Mouse (Mus musculus) v-Abl transformed pro-B cells (cell line): ENCODE data around the gene H60b.

Experiments used
- in situ Hi-C, 2 experiments: fragments of 400-800 bp; cut with MboI; formaldehyde crosslinking; loops; one replicate each; pipeline ENCODE4 v1.15.1; 2025; ENCODE audit not compliant: unreplicated experiment in 2 of 2

H60b gene

GRCm38 (mm10) chr10:22158310-22158999 lies at the start of gene H60b, which contains the start of gene Raet1e:
TSS of gene H60b (plus strand) at chr10:22158586.
TSS of gene Raet1e (plus strand) at chr10:22158569.
- in situ Hi-C loops, result loop anchor here in 1 of 2 experiments (5.0 to 10.0 kb wide), 2 partner anchors 121 to 126 kb away; no protein-coding TSS in a partner anchor

DNA sequence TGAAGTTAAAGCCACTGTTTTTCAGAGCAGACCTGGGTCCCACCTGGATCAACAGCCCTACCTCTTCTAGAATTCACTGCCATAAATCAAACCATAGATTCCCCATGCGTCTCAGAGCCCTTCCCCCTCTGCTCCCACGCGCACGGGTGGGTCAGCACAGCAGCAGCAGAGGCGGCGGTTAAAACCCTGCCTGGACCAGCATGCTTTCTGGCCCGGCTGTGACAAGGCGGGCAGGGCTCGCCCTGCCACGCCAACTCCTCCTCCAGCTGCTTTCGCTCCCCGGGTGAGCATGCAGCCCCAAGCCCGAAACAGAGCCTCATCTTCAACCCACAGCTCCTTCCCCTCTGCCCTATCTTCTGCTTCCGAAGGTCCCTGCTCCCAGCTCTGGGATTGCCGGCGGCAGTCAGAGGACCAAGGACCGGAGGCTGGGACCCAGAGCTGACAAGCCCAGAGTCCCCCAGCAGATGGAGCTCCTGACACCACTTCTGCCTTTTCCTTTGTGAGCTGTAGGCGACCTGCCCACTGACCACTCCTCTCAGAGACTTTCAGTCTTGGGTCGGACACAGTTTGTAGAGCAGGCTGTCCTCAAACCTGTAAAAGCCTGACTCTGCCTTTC lies 17.6 kb upstream of the H60b start:
- in situ Hi-C loops, result loop anchor here (10.0 kb wide), 2 partner anchors 164 to 334 kb away; no protein-coding TSS in a partner anchor

GRCm38 (mm10) chr10:22142194-22142593 lies 16.2 kb upstream of the H60b start:
- in situ Hi-C loops, result loop anchor here (10.0 kb wide), 2 partner anchors 163 to 333 kb away; no protein-coding TSS in a partner anchor

GRCm38 (mm10) chr10:22142926-22143325 lies 15.5 kb upstream of the H60b start:
- in situ Hi-C loops, result loop anchor here (10.0 kb wide), 2 partner anchors 162 to 332 kb away; no protein-coding TSS in a partner anchor

DNA sequence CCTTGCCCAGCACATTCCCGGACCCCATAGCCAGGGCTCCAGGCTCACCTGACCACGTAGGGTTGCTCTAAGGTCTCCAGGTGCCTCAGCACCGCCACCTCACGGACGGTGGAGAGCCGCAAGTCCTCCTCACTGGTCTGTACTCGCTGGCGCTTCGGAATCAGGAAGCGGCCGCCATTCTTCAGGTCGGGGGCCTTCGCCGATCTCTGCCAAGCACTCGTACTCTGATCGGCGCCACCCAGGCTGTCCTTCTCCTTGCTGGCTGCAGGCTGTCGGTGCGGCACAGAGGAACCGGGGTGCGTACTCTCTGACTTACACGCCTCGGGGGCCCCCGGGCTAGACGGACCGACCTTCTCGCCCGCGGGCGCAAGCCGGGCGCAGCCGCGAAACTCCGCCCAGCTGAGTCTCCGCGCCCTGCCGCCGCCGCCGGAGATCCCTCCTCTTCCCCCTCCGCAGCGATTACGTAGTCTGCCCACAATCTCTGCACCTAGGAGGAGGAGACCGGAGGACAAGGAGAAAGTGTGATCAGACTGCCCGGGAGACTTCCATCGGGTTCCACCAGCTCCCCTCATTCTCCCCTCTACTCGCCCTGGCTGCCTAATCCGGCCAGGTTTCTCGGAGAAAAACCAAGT lies 9.8 kb upstream of the H60b start:
- in situ Hi-C loops, result loop anchor here (10.0 kb wide), 2 partner anchors 156 to 326 kb away; no protein-coding TSS in a partner anchor

- in situ Hi-C loops, result loop anchor here (10.0 kb wide), 2 partner anchors 156 to 326 kb away; no protein-coding TSS in a partner anchor
Observed at GRCm38 (mm10) chr10:22149073-22149690, 9.2 kb upstream of the H60b start, which contains the start of gene E030030I06Rik. TSS of gene E030030I06Rik (minus strand) at chr10:22149270.

GRCm38 (mm10) chr10:22149691-22150465 lies 8.5 kb upstream of the H60b start:
- in situ Hi-C loops, result loop anchor here (10.0 kb wide), 3 partner anchors 135 to 325 kb away; no protein-coding TSS in a partner anchor

DNA sequence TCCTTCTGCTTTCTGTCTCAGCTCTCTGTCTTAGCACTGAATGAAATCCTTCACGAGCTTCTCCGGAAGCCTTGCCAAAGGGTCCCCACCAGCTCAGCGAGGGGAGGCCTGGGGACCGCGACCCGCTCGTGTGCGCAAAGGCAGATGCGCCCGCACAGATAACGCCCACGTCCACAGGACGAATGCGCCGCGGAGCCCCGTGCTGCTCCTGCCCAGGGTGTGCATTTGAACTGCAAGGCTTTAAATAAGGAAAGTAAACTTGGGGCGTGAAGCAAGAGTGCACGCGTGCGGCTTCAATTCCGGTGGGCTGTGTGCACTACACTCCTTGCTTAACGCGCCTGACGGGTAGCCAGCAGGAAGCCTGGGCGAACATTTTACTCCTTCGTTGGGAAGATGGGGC lies 7.8 kb upstream of the H60b start:
- in situ Hi-C loops, result loop anchor here in 1 of 2 experiments (10.0 kb wide), 1 partner anchor 134 kb away; no protein-coding TSS in a partner anchor

DNA sequence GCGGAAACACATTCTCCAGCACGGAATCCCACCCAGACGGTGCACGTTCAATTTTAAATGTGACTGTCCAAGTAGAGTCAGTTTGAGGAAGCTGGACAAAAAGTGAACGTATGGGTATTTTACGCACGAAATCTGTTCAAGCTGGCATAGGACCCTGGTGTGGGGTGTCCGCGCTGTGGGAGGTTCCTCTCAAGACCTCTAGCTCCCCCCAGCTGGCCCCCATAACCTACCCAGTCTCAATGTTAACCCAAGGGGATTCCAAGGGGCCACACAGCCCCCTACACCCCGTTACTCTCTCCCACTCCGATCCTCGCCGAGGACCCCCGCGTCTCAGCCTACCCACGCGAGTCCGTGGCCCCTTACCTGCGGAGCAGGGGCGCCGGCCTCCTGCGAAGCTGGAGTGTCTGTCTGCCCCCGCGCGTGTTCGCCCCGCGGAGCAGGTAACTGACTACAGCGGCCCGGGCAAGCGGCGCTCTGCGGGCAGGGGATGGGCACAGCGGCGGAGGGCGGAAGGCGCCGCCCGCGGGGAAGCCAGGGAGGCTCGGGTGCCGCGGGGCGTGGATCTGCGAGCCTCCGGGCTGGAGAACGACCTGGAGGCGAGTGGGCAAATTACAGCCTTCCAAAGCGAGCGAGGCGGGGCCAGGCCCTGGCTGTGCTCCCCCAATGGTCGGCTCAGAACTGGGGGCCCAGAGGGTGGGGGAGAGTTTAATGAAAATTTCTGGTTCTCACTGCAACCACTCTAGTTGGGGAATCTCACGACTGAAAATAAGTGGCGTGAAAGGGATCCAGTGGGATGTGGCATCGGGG lies 7.1 kb upstream of the H60b start:
- in situ Hi-C loops, result loop anchor here in 1 of 2 experiments (10.0 kb wide), 1 partner anchor 134 kb away; no protein-coding TSS in a partner anchor

GRCm38 (mm10) chr10:22151863-22152640 lies 6.3 kb upstream of the H60b start:
- in situ Hi-C loops, result loop anchor here in 1 of 2 experiments (10.0 kb wide), 1 partner anchor 133 kb away; no protein-coding TSS in a partner anchor

- in situ Hi-C loops, result loop anchor here in 1 of 2 experiments (10.0 kb wide), 1 partner anchor 132 kb away; no protein-coding TSS in a partner anchor
Observed at GRCm38 (mm10) chr10:22153147-22153690, 5.2 kb upstream of the H60b start.

GRCm38 (mm10) chr10:22154127-22154526 lies 4.3 kb upstream of the H60b start:
- in situ Hi-C loops, result loop anchor here in 1 of 2 experiments (10.0 kb wide), 1 partner anchor 131 kb away; no protein-coding TSS in a partner anchor

DNA sequence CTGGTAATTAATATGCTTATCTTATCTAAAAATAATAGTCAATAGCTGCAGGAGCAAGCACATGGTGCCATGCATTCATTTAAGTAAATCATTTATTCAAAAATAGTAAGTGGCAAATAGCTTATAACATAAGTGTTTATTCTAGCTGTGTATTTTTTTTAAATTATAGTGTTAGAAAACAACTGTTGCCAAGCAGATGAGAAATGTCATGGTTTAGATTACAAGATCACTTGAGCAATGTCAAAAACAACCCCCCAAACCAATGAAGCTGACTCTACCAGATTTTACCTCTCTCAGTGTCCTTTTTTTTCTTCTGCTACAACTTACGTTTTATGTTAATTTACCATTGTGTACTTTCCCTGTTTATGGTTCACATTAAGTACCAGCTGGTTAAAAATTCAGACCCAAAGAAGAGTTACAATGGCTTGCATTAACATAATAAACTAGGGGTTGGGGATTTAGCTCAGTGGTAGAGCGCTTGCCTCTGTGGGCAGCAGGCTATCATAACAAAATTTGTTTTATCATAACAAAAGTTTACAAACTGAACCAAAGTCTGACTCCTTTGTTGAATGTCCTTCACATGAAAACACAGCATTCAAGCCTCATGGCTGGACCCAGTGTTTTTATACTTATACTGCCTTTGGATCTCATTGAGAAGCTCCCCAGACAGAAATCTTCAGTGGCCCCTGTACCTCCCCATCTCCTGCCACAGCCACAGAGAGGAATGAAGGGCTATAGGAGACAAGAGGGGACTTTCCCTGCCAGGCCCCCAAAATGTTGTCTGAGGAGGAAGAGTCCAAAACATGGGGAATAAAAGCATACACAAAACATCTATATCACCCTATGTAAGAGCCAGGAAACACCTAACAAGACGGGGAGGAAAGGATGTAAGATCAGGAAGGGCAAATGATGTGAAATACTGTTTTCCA lies 3.3 kb upstream of the H60b start:
- in situ Hi-C loops, result loop anchor here in 1 of 2 experiments (5.0 to 10.0 kb wide), 2 partner anchors 118 to 130 kb away; no protein-coding TSS in a partner anchor

DNA sequence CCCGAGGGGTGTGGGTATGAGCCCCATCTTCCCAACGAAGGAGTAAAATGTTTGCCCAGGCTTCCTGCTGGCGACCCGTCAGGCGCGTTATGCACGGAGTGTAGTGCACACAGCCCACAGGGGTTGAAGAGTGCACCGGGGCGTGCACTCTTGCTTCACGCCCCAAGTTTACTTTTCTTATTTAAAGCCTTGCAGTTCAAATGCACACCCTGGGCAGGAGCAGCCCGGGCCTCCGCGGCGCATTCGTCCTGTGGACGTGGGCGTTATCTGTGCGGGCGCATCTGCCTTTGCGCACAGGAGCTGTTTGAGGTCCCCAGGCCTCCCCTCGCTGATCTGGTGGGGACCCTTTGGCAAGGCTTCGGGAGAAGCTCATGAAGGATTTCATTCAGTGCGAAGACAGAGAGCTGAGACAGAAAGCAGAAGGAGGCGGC lies 760 bp downstream of the H60b start:
- in situ Hi-C loops, result loop anchor here in 1 of 2 experiments (5.0 to 10.0 kb wide), 2 partner anchors 122 to 126 kb away; no protein-coding TSS in a partner anchor

- in situ Hi-C loops, result loop anchor here (5.0 to 10.0 kb wide), 4 partner anchors 122 to 325 kb away; no protein-coding TSS in a partner anchor
Observed at GRCm38 (mm10) chr10:22159581-22160140, 1.3 kb downstream of the H60b start.

- in situ Hi-C loops, result loop anchor here in 1 of 2 experiments (10.0 kb wide), 2 partner anchors 128 to 322 kb away; no protein-coding TSS in a partner anchor
Observed at GRCm38 (mm10) chr10:22163279-22163678, 4.9 kb downstream of the H60b start.
